Mouse (Mus musculus) urinary bladder, postnatal 14 days (tissue): ENCODE data around the gene Ccdc134.
"Not testable (repeated sequence)": the region's sequence is repeated elsewhere in the genome, so short reads cannot be mapped to it uniquely, and the experiment has no call there.

ENCODE experiments used
- DNase-seq: peaks from one replicate; pipeline ENCODE4 v3.0.0; 2021; ENCODE audit warnings: low spot score

The Ccdc134 gene

GRCm38 (mm10) chr15:82127426-82128374 is at the start of gene Ccdc134:
Gene Ccdc134, plus strand, starts transcription at chr15:82127922.
- peak; percentile 96 for DNase-seq

GRCm38 (mm10) chr15:82079883-82080282 is 47.8 kb upstream of the Ccdc134 start:
- no peak for DNase-seq

DNA sequence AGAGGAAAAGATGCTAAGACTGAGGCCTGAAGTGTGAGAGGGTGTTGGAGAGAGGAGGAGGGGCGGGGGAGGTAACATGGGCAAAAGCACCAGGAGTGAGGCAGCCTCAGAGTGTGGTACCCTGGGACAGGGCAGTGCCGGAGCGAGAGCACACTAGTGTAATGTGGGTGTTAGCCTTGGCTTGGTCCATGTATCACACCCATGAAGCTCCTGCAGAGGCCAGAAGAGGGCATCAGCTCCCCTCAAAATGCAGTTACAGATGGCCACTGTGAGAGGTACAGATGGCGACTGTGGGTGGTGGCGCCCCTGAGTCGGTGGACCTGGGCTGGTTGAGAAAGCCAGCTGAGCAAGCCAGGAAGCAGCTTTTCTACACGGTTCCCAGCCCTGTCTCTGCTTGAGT is 46.6 kb upstream of the Ccdc134 start:
- no peak for DNase-seq

- no peak for DNase-seq
Measured at GRCm38 (mm10) chr15:82085606-82086005, 42.1 kb upstream of the Ccdc134 start.

- peak; percentile 16 for DNase-seq
Measured at GRCm38 (mm10) chr15:82086131-82086530, 41.6 kb upstream of the Ccdc134 start.

- DNase-seq, result no peak
Measured at GRCm38 (mm10) chr15:82087266-82087665, 40.5 kb upstream of the Ccdc134 start.

- no peak for DNase-seq
Measured at GRCm38 (mm10) chr15:82091061-82091460, 36.7 kb upstream of the Ccdc134 start.

- peak; percentile 69 for DNase-seq
Measured at GRCm38 (mm10) chr15:82106953-82107555, 20.7 kb upstream of the Ccdc134 start.

DNA sequence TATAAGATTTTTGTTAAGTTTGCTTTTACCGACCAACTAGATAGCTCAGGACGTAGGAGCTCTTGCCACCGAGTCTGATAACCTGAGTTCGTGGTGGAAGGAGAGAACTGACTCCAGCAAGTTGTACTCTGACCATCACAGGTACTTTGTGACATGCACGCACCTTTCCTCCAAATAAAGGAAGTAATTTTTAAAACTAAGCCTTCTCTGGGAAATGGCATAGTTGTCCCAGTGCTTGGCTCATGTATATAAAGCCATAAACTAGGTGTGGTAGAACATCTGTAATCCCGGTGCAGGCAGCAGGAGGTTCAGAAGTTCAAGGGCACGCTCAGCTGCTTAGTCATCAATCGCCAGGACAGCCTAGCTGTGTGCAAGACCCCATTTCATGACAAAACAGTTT is 7.2 kb upstream of the Ccdc134 start:
- no peak for DNase-seq

DNA sequence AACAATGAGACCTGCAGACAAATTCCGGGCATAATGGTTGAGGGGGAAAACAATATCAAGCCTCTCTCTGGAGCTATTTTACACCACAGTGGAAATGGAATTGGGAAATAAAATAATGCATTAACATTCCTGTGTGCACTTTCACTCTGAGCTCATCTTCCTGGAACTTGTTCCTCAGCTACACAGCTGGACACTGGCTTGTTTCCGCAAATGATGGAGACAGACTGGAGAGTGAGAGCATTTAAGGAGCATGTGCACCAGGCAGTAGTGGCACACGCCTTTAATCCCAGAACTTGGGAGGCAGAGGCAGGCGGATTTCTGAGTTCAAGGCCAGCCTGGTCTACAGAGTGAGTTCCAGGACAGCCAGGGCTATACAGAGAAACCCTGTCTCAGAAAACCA is 1.0 kb upstream of the Ccdc134 start:
- DNase-seq, result not testable (repeated sequence)

- DNase-seq, result no peak
Measured at GRCm38 (mm10) chr15:82128398-82128797, 676 bp downstream of the Ccdc134 start.

DNA sequence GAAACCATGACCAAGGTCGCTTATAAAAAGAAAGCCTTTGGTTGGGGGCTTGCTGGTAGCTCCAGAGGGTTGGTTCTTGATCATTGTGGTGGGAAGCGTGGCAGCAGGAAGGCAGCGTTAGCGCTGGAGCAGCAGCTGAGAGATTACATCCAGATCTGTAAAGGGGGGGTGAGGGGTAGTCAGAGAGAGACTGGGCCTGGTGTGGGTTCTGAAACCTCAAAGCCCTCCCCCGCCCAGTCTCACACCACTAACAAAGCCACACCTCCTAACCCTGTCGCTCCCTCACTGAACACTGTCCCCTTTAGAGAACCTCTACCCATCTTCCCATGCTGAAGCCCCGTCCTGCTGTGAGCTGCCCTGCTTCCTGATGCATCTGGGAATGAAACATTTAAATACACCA is 2.9 kb downstream of the Ccdc134 start:
- DNase-seq, result no peak

GRCm38 (mm10) chr15:82135372-82135771 is 7.7 kb downstream of the Ccdc134 start:
- DNase-seq, result no peak

DNA sequence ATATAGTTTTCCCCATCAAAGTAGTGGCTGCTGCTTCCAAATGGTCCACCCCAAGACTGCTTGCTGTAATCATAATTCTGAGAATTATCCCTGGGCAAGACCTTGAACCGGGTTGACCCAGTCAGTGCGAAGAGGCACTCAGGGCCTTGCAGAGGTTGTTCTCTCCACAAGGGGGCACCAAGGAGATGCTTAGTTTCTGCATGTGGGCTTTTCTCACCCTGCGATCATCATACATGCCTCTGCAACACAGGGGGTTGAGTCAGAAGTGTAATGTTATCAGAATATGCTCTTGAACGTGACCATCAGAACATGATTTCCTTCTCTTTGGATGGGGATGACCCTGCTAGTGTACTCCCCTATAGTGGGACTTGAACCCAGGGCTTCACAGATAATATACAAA is 10.8 kb downstream of the Ccdc134 start:
- peak; percentile 65 for DNase-seq

DNA sequence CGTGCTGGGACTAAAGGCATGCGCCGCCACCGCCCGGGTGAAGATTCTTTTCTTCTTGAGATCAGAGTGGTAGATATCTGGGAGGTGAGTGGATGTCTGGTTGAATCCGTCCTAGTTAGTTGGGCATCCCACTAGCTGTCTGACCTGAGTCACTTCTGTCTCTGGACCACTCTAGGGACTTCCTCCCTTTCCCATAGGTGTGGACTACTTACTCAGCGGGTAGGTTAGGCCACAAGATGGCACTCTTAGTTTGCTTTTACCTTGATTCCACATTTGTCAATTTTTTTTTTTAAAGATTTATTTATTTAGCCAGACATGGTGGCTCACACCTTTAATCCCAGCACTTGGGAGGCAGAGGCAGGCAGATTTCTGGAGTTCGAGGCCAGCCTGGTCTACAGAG is 11.5 kb downstream of the Ccdc134 start:
- DNase-seq, result no peak

DNA sequence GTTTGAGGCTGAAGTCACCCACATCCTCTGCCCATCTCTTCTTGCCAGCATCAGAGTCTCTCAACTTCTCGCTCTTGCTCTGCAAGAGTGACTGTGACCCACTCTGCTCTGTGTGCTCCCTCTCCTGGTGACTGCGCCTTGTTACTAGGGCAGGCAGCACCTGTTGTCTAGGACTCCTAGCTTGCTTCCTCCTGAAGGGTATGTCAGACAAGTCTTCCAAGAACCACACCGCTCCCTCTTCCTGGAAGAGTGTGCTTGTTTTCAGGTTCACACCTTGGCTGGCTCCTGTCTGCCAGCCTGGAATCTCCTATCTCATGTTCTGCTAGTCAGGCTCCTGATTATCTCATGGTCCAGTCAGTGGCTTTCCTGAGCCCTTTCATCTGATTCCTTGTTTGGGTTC is 12.6 kb downstream of the Ccdc134 start:
- no peak for DNase-seq

DNA sequence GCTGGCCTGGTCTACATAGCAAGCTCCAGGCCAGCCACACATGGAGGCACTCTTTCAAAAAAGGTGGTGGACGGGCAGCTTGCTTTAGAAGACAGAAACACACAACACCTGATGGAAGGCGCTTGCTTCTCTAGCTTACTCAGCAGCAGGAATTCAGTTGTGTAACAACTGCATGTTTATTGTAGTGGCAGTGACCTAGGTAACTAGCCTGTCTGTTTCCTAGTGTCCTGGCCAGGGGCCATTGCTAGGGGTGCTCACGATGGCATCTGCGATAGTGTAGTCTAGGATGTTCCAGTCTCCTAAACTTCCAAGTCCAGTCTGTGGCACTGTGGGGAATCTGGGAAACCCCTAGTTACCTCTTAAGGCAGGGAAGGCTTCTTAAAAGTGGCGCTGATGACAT is 16.4 kb downstream of the Ccdc134 start:
- DNase-seq, result no peak

GRCm38 (mm10) chr15:82145408-82145807 is 17.7 kb downstream of the Ccdc134 start:
- no peak for DNase-seq

- DNase-seq, result no peak
Measured at GRCm38 (mm10) chr15:82145851-82146769, 18.4 kb downstream of the Ccdc134 start.

GRCm38 (mm10) chr15:82146770-82147610 is 19.3 kb downstream of the Ccdc134 start, which contains the start of gene Srebf2:
Gene Srebf2, plus strand, starts transcription at chr15:82147181.
- DNase-seq, result peak; percentile 98

DNA sequence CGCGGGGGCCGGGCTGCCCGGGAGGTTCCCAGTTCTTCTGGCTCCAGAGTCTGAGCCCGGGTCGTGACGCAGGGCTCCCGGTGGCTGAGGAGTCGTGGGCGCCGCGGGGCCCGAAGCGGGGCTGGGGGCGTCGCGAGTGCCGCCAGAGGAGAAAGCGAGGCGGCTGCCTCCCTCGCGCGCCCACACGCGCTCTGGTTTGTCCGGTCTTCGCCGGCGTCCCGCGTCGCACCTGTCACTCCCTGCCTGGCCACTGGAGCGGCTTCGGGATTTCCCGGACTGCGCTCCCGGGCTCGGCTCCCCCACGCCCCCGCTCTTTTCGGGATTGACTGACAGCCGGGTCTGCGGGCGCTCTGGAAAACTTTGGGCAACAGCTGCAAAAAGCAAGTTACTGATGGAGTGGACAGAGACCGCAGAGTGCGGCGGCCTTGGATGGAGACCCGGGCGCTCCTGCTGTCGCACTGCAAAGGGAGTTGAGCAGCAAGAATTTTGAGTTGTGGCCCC is 19.9 kb downstream of the Ccdc134 start:
- DNase-seq, result peak; percentile 56
